ENCODE assay signal across 10 mouse cellular contexts in genomic region chr3:97825246-97825645, GRCm38 (mm10).
DNase-seq lines count a peak whose midpoint lies in the region; ATAC-seq and TF ChIP-seq lines count a peak whose summit lies in the region.
"Had no signal": no experiment of that assay in that cellular context is flagged by ENCODE, and none has a peak within 500 bp of the region (broad histone marks: within the 10 kb centered on the region; RNA-seq: fewer than 3 reads in every experiment).

No protein-coding gene starts in this region.

- TF ChIP-seq EP300 in heart, postnatal 0 days (IDR thresholded peaks at IDR 0.05; ENCODE audit: low read depth): no peak

- peak overlapping the region; percentile 72 for H3K4me2 ChIP-seq in neural tube, embryonic 13.5 days
- no peak overlapping the region for H3K4me2 ChIP-seq in neural tube, embryonic 15.5 days
- H3K4me2 ChIP-seq in heart, postnatal 0 days (ENCODE audit: low read depth, low read length): peak overlapping the region; percentile 72

- peaks cover 21% of the 10 kb centered on the region for H3K4me1 ChIP-seq in neural tube, embryonic 13.5 days (replicated peaks)
- H3K4me1 ChIP-seq in neural tube, embryonic 15.5 days: peaks cover 18% of the 10 kb centered on the region
- peaks cover 13% of the 10 kb centered on the region; the same call in 1 of the 2 replicates for H3K4me1 ChIP-seq in heart, postnatal 0 days (ENCODE audit: control insufficient read depth, insufficient read depth)

- H3K9ac ChIP-seq in neural tube, embryonic 13.5 days: peak overlapping the region; percentile 26; the same call in 1 of the 2 replicates
- no peak overlapping the region for H3K9ac ChIP-seq in neural tube, embryonic 15.5 days (replicated peaks)
- H3K9ac ChIP-seq in heart, postnatal 0 days (replicated peaks; ENCODE audit: low read depth, low read length): peak overlapping the region; percentile 86

- no peaks in the 10 kb centered on the region for H3K36me3 ChIP-seq in neural tube, embryonic 13.5 days
- no peaks in the 10 kb centered on the region for H3K36me3 ChIP-seq in neural tube, embryonic 15.5 days
- no peaks in the 10 kb centered on the region; the same call in 1 of the 2 replicates for H3K36me3 ChIP-seq in heart, postnatal 0 days (replicated peaks; ENCODE audit: control insufficient read depth, insufficient read depth, low read length)

- H3K9me3 ChIP-seq in neural tube, embryonic 13.5 days: no peaks in the 10 kb centered on the region
- no peaks in the 10 kb centered on the region for H3K9me3 ChIP-seq in neural tube, embryonic 15.5 days (replicated peaks)
- no peaks in the 10 kb centered on the region for H3K9me3 ChIP-seq in heart, postnatal 0 days (replicated peaks; ENCODE audit: control insufficient read depth, low read length)

- no peak overlapping the region for H3K27ac ChIP-seq in neural tube, embryonic 13.5 days (replicated peaks)
- H3K27ac ChIP-seq in neural tube, embryonic 15.5 days (replicated peaks): no peak overlapping the region
- H3K27ac ChIP-seq in heart, postnatal 0 days (ENCODE audit: low read depth): peak overlapping the region; percentile 98

- no peak for TF ChIP-seq CTCF in heart, postnatal 0 days (IDR thresholded peaks at IDR 0.05; ENCODE audit: low read depth)

- H3K4me3 ChIP-seq in neural tube, embryonic 13.5 days: no peak overlapping the region
- no peak overlapping the region for H3K4me3 ChIP-seq in neural tube, embryonic 15.5 days (replicated peaks)
- peak overlapping the region; percentile 79 for H3K4me3 ChIP-seq in heart, postnatal 0 days (ENCODE audit: low read depth, low read length)

- ATAC-seq in neural tube, embryonic 13.5 days (ENCODE audit: low read depth): no peak
- no peak for ATAC-seq in neural tube, embryonic 15.5 days (ENCODE audit: low FRiP score)
- peak; percentile 48 for ATAC-seq in heart, postnatal 0 days (ENCODE audit: insufficient read depth, low read depth)
- ATAC-seq in granulocyte monocyte progenitor cell, adult 5-6 weeks (replicated peaks; ENCODE audit: poor library complexity, severe bottlenecking): no peak
- ATAC-seq: CD4-positive, CD25-positive, alpha-beta regulatory T cell, adult 4 months had no signal

- intact Hi-C loops in heart, postnatal 14 days (cut with DNase I): loop anchor here (5.0 kb wide), 1 partner anchor 33 kb away; no protein-coding TSS in a partner anchor

- peaks cover 31% of the 10 kb centered on the region for H3K27me3 ChIP-seq in neural tube, embryonic 13.5 days
- H3K27me3 ChIP-seq in neural tube, embryonic 15.5 days (replicated peaks): peaks cover 18% of the 10 kb centered on the region; the same call in 1 of the 2 replicates
- no peaks in the 10 kb centered on the region for H3K27me3 ChIP-seq in heart, postnatal 0 days (ENCODE audit: control insufficient read depth, insufficient read depth, low read length)

- WGBS in neural tube, embryonic 13.5 days: 17% methylated on average over 3 of the region's 3 CpGs
- WGBS in neural tube, embryonic 15.5 days: 18% methylated on average over 3 of the region's 3 CpGs
- WGBS in heart, postnatal 0 days: 11% methylated on average over 3 of the region's 3 CpGs

- DNase-seq in heart, adult 8-10 months (ENCODE audit: low spot score): peak; percentile 28
- DNase-seq in heart, postnatal 14 days: no peak
- peak; percentile 69 for DNase-seq in heart, postnatal 0 days (ENCODE audit: low spot score)
- DNase-seq in urinary bladder, postnatal 4 days (ENCODE audit: low spot score in 2 of 2): no peak
- DNase-seq in thymus, postnatal 36 days: no peak
- DNase-seq: left cerebral cortex, postnatal 4 days had no signal

Comparison
In these comparisons a context has a peak if more than half of its experiments do, and no peak if none do; other contexts are left out.
1. DNase-seq: peak in heart, adult 8-10 months (single experiment) and heart, postnatal 0 days (single experiment); none in heart, postnatal 14 days (0 of 2), urinary bladder, postnatal 4 days (0 of 2) and thymus, postnatal 36 days (0 of 2).